Mouse (Mus musculus): Measurements from ENCODE around the gene Gm14226. TPM values are rescaled to one million over a fixed set of nuclear protein-coding genes. Genes with fewer than 3 reads are reported as not detected.
"Not testable (repeated sequence)": the region's sequence is repeated elsewhere in the genome, so short reads cannot be mapped to it uniquely, and the experiment has no call there.

Gm14226 gene
- polyA plus RNA-seq, 1 experiment from 2014 or later = 0.30 TPM

DNA sequence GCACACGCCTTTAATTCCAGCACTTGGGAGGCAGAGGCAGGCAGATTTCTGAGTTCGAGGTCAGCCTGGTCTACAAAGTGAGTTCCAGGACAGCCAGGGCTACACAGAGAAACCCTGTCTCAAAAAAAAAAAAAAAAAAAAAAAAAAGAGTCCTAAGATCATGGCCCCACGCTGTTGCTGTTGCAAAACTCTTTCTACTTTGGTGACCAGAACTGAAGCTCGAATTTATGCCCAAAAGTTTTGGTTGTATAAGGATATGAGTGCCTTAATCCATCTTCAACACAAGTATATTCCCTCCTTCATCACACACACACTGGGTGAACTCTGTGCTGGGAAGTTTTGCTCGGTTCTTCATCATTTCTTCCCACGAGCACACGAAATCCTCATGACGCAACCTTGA is 35.4 kb downstream of the Gm14226 start:
- H3K27me3 ChIP-seq (ENCODE audit: control insufficient read depth, insufficient read depth, low read depth, low read length); ATAC-seq (ENCODE audit: low read depth); H3K4me3 ChIP-seq (ENCODE audit: low read depth, low read length); H3K36me3 ChIP-seq (ENCODE audit: control insufficient read depth, insufficient read depth); H3K4me2 ChIP-seq (ENCODE audit: low read depth, low read length); H3K9me3 ChIP-seq (replicated peaks; ENCODE audit: control insufficient read depth, low read length); H3K9ac ChIP-seq (ENCODE audit: low read depth, low read length); H3K27ac ChIP-seq (ENCODE audit: low read length): not testable (repeated sequence)
- peaks cover 27% of the 10 kb centered on the region for H3K4me1 ChIP-seq (ENCODE audit: control insufficient read depth, low read depth, low read length)
- WGBS (ENCODE audit: insufficient replicate concordance) = 68% methylated on average over 8 of the region's 8 CpGs

DNA sequence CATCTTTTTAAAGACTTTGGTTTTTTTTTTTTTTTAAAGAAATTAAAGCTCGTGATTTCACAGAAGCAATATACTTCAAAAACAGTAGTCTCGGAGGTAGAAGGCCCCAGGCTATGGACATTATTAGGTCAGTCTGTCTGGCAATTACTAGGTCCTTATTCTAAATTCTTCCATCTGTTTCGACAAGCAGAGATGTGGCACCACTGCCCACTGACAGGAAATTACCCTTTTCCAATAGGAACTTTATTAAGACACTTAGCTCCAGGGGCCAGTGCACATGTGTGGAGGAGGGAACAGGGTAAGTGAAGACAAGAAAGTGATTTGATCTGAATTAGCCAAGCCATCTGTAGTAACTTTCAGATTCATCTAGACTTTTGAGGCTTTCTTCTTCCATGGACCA is 36.6 kb downstream of the Gm14226 start:
- Histone ChIP-seq H3K4me2 (ENCODE audit: low read depth, low read length) (no peak overlapping the region), H3K9me3 (replicated peaks; ENCODE audit: control insufficient read depth, low read length) (no peaks in the 10 kb centered on the region), H3K4me3 (ENCODE audit: low read depth, low read length) (no peak overlapping the region), H3K27ac (ENCODE audit: low read length) (no peak overlapping the region), H3K4me1 (ENCODE audit: control insufficient read depth, low read depth, low read length) (peaks cover 27% of the 10 kb centered on the region), H3K36me3 (ENCODE audit: control insufficient read depth, insufficient read depth) (no peaks in the 10 kb centered on the region), H3K9ac (ENCODE audit: low read depth, low read length) (no peak overlapping the region), H3K27me3 (ENCODE audit: control insufficient read depth, insufficient read depth, low read depth, low read length) (no peaks in the 10 kb centered on the region)
- WGBS (ENCODE audit: insufficient replicate concordance) = 67% methylated on average over 3 of the region's 3 CpGs
- no peak for ATAC-seq (ENCODE audit: low read depth)

DNA sequence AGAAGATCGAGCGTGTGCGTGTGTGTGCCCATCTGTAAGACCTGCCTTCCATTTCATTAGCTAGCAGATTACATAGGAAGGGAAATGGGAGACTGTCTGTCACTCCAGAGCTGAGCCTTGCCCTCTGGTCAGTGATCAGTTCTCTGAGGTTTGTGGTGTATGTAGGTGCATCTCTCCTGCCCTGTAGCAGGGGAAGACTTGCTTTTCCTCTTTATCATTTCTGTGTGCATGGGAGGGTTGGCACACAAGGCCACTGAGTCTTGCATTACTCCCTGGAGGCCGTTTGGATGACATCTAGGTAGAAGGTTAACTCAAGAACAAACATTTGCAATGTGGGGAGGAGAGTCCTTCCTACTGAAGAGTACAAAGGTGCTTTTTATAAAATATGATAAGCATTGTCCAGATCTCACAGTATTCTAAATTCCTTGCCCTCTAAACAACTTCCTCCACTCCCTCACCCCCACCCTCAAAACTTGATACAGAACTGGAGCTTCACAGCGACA is 38.1 kb downstream of the Gm14226 start:
- WGBS (ENCODE audit: insufficient replicate concordance) = 51% methylated on average over 5 of the region's 5 CpGs
- H3K27ac ChIP-seq (ENCODE audit: low read length) = peak overlapping the region; percentile 66
- H3K4me2 ChIP-seq (ENCODE audit: low read depth, low read length) = no peak overlapping the region
- no peaks in the 10 kb centered on the region for H3K9me3 ChIP-seq (replicated peaks; ENCODE audit: control insufficient read depth, low read length)
- H3K27me3 ChIP-seq (ENCODE audit: control insufficient read depth, insufficient read depth, low read depth, low read length) = no peaks in the 10 kb centered on the region
- peak; percentile 30; the same call in 1 of the 2 replicates for ATAC-seq (ENCODE audit: low read depth)
- H3K9ac ChIP-seq (ENCODE audit: low read depth, low read length) = no peak overlapping the region
- H3K4me1 ChIP-seq (ENCODE audit: control insufficient read depth, low read depth, low read length) = peaks cover 19% of the 10 kb centered on the region
- H3K36me3 ChIP-seq (ENCODE audit: control insufficient read depth, insufficient read depth) = 0 out of 2 replicates have a peak, but pooled peaks cover 2% of the 10 kb centered on the region
- H3K4me3 ChIP-seq (ENCODE audit: low read depth, low read length) = no peak overlapping the region

GRCm38 (mm10) chr2:155057361-155057760 is 39.3 kb downstream of the Gm14226 start:
- WGBS (ENCODE audit: insufficient replicate concordance) = 28% methylated on average over 1 of the region's 1 CpGs
- Histone ChIP-seq H3K4me1 (ENCODE audit: control insufficient read depth, low read depth, low read length) (peaks cover 8% of the 10 kb centered on the region), H3K4me3 (ENCODE audit: low read depth, low read length) (no peak overlapping the region), H3K9me3 (replicated peaks; ENCODE audit: control insufficient read depth, low read length) (no peaks in the 10 kb centered on the region), H3K36me3 (ENCODE audit: control insufficient read depth, insufficient read depth) (peaks cover 9% of the 10 kb centered on the region), H3K27ac (ENCODE audit: low read length) (no peak overlapping the region), H3K9ac (ENCODE audit: low read depth, low read length) (no peak overlapping the region), H3K4me2 (ENCODE audit: low read depth, low read length) (no peak overlapping the region), H3K27me3 (ENCODE audit: control insufficient read depth, insufficient read depth, low read depth, low read length) (no peaks in the 10 kb centered on the region)
- no peak for ATAC-seq (ENCODE audit: low read depth)

GRCm38 (mm10) chr2:155071027-155071426 is 53.0 kb downstream of the Gm14226 start:
- no peak overlapping the region for H3K4me2 ChIP-seq (ENCODE audit: low read depth, low read length)
- no peak overlapping the region for H3K9ac ChIP-seq (ENCODE audit: low read depth, low read length)
- no peaks in the 10 kb centered on the region for H3K9me3 ChIP-seq (replicated peaks; ENCODE audit: control insufficient read depth, low read length)
- H3K27ac ChIP-seq (ENCODE audit: low read length) = no peak overlapping the region
- WGBS (ENCODE audit: insufficient replicate concordance) = 80% methylated on average over 9 of the region's 9 CpGs
- peaks cover 23% of the 10 kb centered on the region for H3K36me3 ChIP-seq (ENCODE audit: control insufficient read depth, insufficient read depth)
- H3K27me3 ChIP-seq (ENCODE audit: control insufficient read depth, insufficient read depth, low read depth, low read length) = no peaks in the 10 kb centered on the region
- no peak overlapping the region for H3K4me3 ChIP-seq (ENCODE audit: low read depth, low read length)
- ATAC-seq (ENCODE audit: low read depth) = no peak
- H3K4me1 ChIP-seq (ENCODE audit: control insufficient read depth, low read depth, low read length) = peaks cover 34% of the 10 kb centered on the region

GRCm38 (mm10) chr2:155072353-155073145 is 54.5 kb downstream of the Gm14226 start:
- Histone ChIP-seq H3K9me3 (replicated peaks; ENCODE audit: control insufficient read depth, low read length) (no peaks in the 10 kb centered on the region), H3K36me3 (ENCODE audit: control insufficient read depth, insufficient read depth) (peaks cover 10% of the 10 kb centered on the region), H3K9ac (ENCODE audit: low read depth, low read length) (peak overlapping the region; percentile 26; the same call in 1 of the 2 replicates), H3K27me3 (ENCODE audit: control insufficient read depth, insufficient read depth, low read depth, low read length) (peaks cover 3% of the 10 kb centered on the region; the same call in 1 of the 2 replicates), H3K4me3 (ENCODE audit: low read depth, low read length) (peak overlapping the region; percentile 83), H3K4me1 (ENCODE audit: control insufficient read depth, low read depth, low read length) (peaks cover 34% of the 10 kb centered on the region), H3K4me2 (ENCODE audit: low read depth, low read length) (peak overlapping the region; percentile 91), H3K27ac (ENCODE audit: low read length) (peak overlapping the region; percentile 2; the same call in 1 of the 2 replicates)
- 58% methylated on average over 8 of the region's 8 CpGs for WGBS (ENCODE audit: insufficient replicate concordance)
- no peak for ATAC-seq (ENCODE audit: low read depth)

GRCm38 (mm10) chr2:155073347-155073746 is 55.3 kb downstream of the Gm14226 start:
- H3K4me1 ChIP-seq (ENCODE audit: control insufficient read depth, low read depth, low read length) = peaks cover 34% of the 10 kb centered on the region
- peak overlapping the region; percentile 83 for H3K4me3 ChIP-seq (ENCODE audit: low read depth, low read length)
- ATAC-seq (ENCODE audit: low read depth) = peak; percentile 23
- H3K36me3 ChIP-seq (ENCODE audit: control insufficient read depth, insufficient read depth) = peaks cover 2% of the 10 kb centered on the region
- peak overlapping the region; percentile 91 for H3K4me2 ChIP-seq (ENCODE audit: low read depth, low read length)
- no peaks in the 10 kb centered on the region for H3K9me3 ChIP-seq (replicated peaks; ENCODE audit: control insufficient read depth, low read length)
- peak overlapping the region; percentile 89 for H3K9ac ChIP-seq (ENCODE audit: low read depth, low read length)
- peak overlapping the region; percentile 82 for H3K27ac ChIP-seq (ENCODE audit: low read length)
- WGBS (ENCODE audit: insufficient replicate concordance) = 5% methylated on average over 3 of the region's 3 CpGs
- H3K27me3 ChIP-seq (ENCODE audit: control insufficient read depth, insufficient read depth, low read depth, low read length) = peaks cover 3% of the 10 kb centered on the region; the same call in 1 of the 2 replicates

DNA sequence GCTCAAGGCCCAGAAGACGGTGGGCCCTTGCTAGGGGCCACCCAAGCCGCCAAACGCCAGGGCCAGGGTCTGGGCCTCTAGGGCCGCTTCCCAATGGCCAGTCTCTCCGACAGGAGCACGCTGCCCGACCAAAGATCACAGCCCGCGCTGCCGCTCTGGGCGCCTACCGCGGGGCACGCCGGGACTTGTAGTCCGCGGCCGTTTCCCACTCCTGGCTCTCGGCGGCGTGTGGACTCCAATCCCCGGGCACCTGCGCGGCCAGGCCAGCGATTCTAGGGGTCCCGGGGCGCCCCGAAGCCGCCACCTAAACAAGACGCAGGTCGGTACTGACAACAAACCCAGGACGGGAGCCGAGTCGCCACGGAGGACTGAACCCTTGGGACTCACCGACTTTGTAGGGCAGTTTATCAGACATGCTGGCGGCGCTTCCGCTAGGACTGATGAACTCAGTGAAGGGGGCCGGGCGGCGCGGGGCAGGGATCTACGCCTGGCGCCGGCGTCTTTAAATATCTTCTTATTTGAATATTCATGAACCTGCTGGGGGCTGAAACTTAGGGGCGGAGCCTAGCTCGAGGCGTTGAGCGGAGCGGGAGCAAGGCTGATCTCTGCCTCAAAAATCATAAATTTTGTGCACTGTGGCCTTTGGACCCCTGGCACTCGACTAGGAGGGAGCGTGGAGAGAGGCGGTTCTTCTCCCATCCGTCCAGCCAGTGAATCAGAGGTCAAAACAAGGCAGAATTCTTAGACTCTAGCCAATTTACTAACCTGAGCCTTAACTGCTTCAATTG is 56.1 kb downstream of the Gm14226 start, which contains the start of gene Ahcy:
TSS of gene Ahcy (minus strand) at position 520 of the 788 bp plus-strand sequence.
- peak within 1 kb of the TSS; percentile 91 for H3K4me2 ChIP-seq (ENCODE audit: low read depth, low read length)
- under 1% methylated on average over 56 of the region's 56 CpGs for WGBS (ENCODE audit: insufficient replicate concordance)
- peak; percentile 90 for ATAC-seq (ENCODE audit: low read depth)

More for the DNA sequence above, 56.1 kb downstream of the Gm14226 start, which contains the start of gene Ahcy:
- peak within 1 kb of the TSS; percentile 89 for H3K9ac ChIP-seq (ENCODE audit: low read depth, low read length)
- H3K27me3 ChIP-seq (ENCODE audit: control insufficient read depth, insufficient read depth, low read depth, low read length) = peaks cover 3% of the 10 kb centered on the region; the same call in 1 of the 2 replicates
- no peaks in the 10 kb centered on the region for H3K9me3 ChIP-seq (replicated peaks; ENCODE audit: control insufficient read depth, low read length)
- H3K36me3 ChIP-seq (ENCODE audit: control insufficient read depth, insufficient read depth) = no peaks in the 10 kb centered on the region
- H3K4me3 ChIP-seq (ENCODE audit: low read depth, low read length) = peak within 1 kb of the TSS; percentile 83
- peak within 1 kb of the TSS; percentile 82 for H3K27ac ChIP-seq (ENCODE audit: low read length)
- H3K4me1 ChIP-seq (ENCODE audit: control insufficient read depth, low read depth, low read length) = peaks cover 34% of the 10 kb centered on the region

Measured in liver, embryonic 16.5 days (tissue).